Mouse (Mus musculus) MEL (cell line): Measurements from ENCODE around the gene Abhd2. TPM values are rescaled to one million over a fixed set of nuclear protein-coding genes. Genes with fewer than 3 reads are reported as not detected.

ENCODE experiments used
- DNase-seq: peaks from one replicate; pipeline ENCODE4 v3.0.0; 2011; ENCODE audit warnings: low read depth, low spot score
- H3K27ac ChIP-seq: 2 replicates; pipeline ENCODE4 v1.5.1; 2012; ENCODE audit warnings: low read depth, mild to moderate bottlenecking, control low read depth, low read length, moderate library complexity; ENCODE audit not compliant: control insufficient read depth
- H3K27me3 ChIP-seq, 2 experiments: fragments of 150-350 bp in 1 of 2; sonication (generic) in 1 of 2; 2 replicates each; pipeline ENCODE4 v1.6.1; 2012; ENCODE audit warnings: low read length in 2 of 2, mild to moderate bottlenecking in 2 of 2, improper control_type of control experiment in 1 of 2, moderate library complexity in 1 of 2; ENCODE audit not compliant: insufficient read depth in 2 of 2, control insufficient read depth in 1 of 2
- H3K36me3 ChIP-seq, 2 experiments: 2 replicates each; pipeline ENCODE4 v1.6.1; 2012 to 2014; ENCODE audit warnings: low read length in 2 of 2, improper control_type of control experiment in 1 of 2, inconsistent platforms in 1 of 2, mild to moderate bottlenecking in 1 of 2; ENCODE audit not compliant: insufficient read depth in 2 of 2, control insufficient read depth in 1 of 2
- H3K4me1 ChIP-seq, 2 experiments: fragments of 150-350 bp in 1 of 2; sonication (generic) in 1 of 2; 2 replicates each; pipeline ENCODE4 v1.6.1; 2012; ENCODE audit warnings: low read length in 2 of 2, improper control_type of control experiment in 1 of 2, mild to moderate bottlenecking in 1 of 2; ENCODE audit not compliant: insufficient read depth in 2 of 2, control insufficient read depth in 1 of 2
- H3K4me3 ChIP-seq, 2 experiments: fragments of 150-350 bp in 1 of 2; sonication (generic) in 1 of 2; 2 replicates each; pipeline ENCODE4 v1.5.1; 2012; ENCODE audit warnings: low read depth in 2 of 2, low read length in 2 of 2, mild to moderate bottlenecking in 2 of 2, moderate library complexity in 2 of 2, control low read depth in 1 of 2, improper control_type of control experiment in 1 of 2; ENCODE audit not compliant: control insufficient read depth in 1 of 2, insufficient read depth in 1 of 2
- H3K79me2 ChIP-seq: 2 replicates; pipeline ENCODE4 v1.6.1; 2012; ENCODE audit warnings: mild to moderate bottlenecking, low read length, moderate library complexity; ENCODE audit not compliant: control insufficient read depth, poor library complexity, insufficient read depth
- H3K9ac ChIP-seq: 2 replicates; pipeline ENCODE4 v1.6.1; 2012; ENCODE audit warnings: low read depth, mild to moderate bottlenecking, control low read depth, low read length, moderate library complexity; ENCODE audit not compliant: control insufficient read depth, poor library complexity, severe bottlenecking
- H3K9me3 ChIP-seq: fragments of 150-350 bp; sonication (generic); replicated peaks from 2 replicates; pipeline ENCODE4 v1.6.1; 2012; ENCODE audit warnings: mild to moderate bottlenecking, low read length, improper control_type of control experiment, moderate library complexity; ENCODE audit not compliant: insufficient read depth
- BHLHE40 ChIP-seq: IDR thresholded peaks from 2 replicates; pipeline ENCODE4 v1.6.1; 2012; ENCODE audit warnings: low read depth, mild to moderate bottlenecking, inconsistent platforms, low read length, improper control_type of control experiment, borderline replicate concordance
- CHD2 ChIP-seq: IDR thresholded peaks from 2 replicates; pipeline ENCODE4 v1.6.1; 2011; ENCODE audit warnings: low read length, improper control_type of control experiment
- CTCF ChIP-seq, 3 experiments: IDR thresholded peaks in 2 of 3; conservative IDR thresholded peaks in 1 of 3; 2 replicates each; pipeline ENCODE4 v1.5.1; 2011 to 2012; ENCODE audit warnings: low read length in 3 of 3, low read depth in 2 of 3, mild to moderate bottlenecking in 2 of 3, improper control_type of control experiment in 1 of 3, inconsistent platforms in 1 of 3, mixed read lengths in 1 of 3, moderate library complexity in 1 of 3; ENCODE audit not compliant: control insufficient read depth in 1 of 3, insufficient read depth in 1 of 3, poor library complexity in 1 of 3, severe bottlenecking in 1 of 3
- ELF1 ChIP-seq: IDR thresholded peaks from 2 replicates; pipeline ENCODE4 v1.6.1; 2014; ENCODE audit warnings: low read depth, mild to moderate bottlenecking, inconsistent platforms, low read length, improper control_type of control experiment, moderate library complexity
- GATA1 ChIP-seq: IDR thresholded peaks from 2 replicates; pipeline ENCODE4 v1.6.1; 2011; ENCODE audit warnings: low read depth, low read length, improper control_type of control experiment
- HCFC1 ChIP-seq: IDR thresholded peaks from 2 replicates; pipeline ENCODE4 v1.6.1; 2012; ENCODE audit warnings: low read depth, mild to moderate bottlenecking, inconsistent platforms, low read length, improper control_type of control experiment, moderate library complexity
- JUND ChIP-seq: IDR thresholded peaks from 2 replicates; pipeline ENCODE4 v1.6.1; 2011; ENCODE audit warnings: low read depth, mild to moderate bottlenecking, improper control_type of control experiment, low read length
- MAX ChIP-seq: IDR thresholded peaks from 2 replicates; pipeline ENCODE4 v1.6.1; 2011; ENCODE audit warnings: low read length, improper control_type of control experiment
- MAZ ChIP-seq: IDR thresholded peaks from 2 replicates; pipeline ENCODE4 v1.6.1; 2012; ENCODE audit warnings: low read depth, mild to moderate bottlenecking, inconsistent platforms, low read length, improper control_type of control experiment
- MXI1 ChIP-seq: IDR thresholded peaks from 2 replicates; pipeline ENCODE4 v1.6.1; 2011; ENCODE audit warnings: mild to moderate bottlenecking, low read depth, low read length, improper control_type of control experiment
- MYC ChIP-seq: IDR thresholded peaks from 2 replicates; pipeline ENCODE4 v1.6.1; 2011; ENCODE audit warnings: low read depth, mild to moderate bottlenecking, low read length, improper control_type of control experiment, moderate library complexity
- NRF1 ChIP-seq: IDR thresholded peaks from 2 replicates; pipeline ENCODE4 v1.6.1; 2014; ENCODE audit warnings: low read depth, mild to moderate bottlenecking, inconsistent platforms, low read length, improper control_type of control experiment, moderate library complexity; ENCODE audit not compliant: poor library complexity, insufficient read depth, severe bottlenecking
- POLR2AphosphoS2 ChIP-seq: IDR thresholded peaks from 2 replicates; pipeline ENCODE4 v1.6.1; 2011; ENCODE audit warnings: low read length, improper control_type of control experiment
- POLR2AphosphoS5 ChIP-seq: IDR thresholded peaks from 2 replicates; pipeline ENCODE4 v1.6.1; 2012; ENCODE audit warnings: low read depth, borderline replicate concordance, mild to moderate bottlenecking, inconsistent platforms, low read length, moderate library complexity, mixed read lengths
- TAL1 ChIP-seq: IDR thresholded peaks from 2 replicates; pipeline ENCODE4 v1.6.1; 2012; ENCODE audit warnings: mild to moderate bottlenecking, inconsistent platforms, low read length, moderate library complexity, mixed read lengths
- TBP ChIP-seq: IDR thresholded peaks from 2 replicates; pipeline ENCODE4 v1.8.0; 2011; ENCODE audit warnings: low read depth, low read length, improper control_type of control experiment
- TCF12 ChIP-seq: IDR thresholded peaks from 2 replicates; pipeline ENCODE4 v1.6.1; 2014; ENCODE audit warnings: low read depth, mild to moderate bottlenecking, inconsistent platforms, low read length, improper control_type of control experiment, moderate library complexity
- UBTF ChIP-seq: IDR thresholded peaks from 2 replicates; pipeline ENCODE4 v1.6.1; 2012; ENCODE audit warnings: low read depth, mild to moderate bottlenecking, inconsistent platforms, low read length, improper control_type of control experiment, moderate library complexity, borderline replicate concordance; ENCODE audit not compliant: insufficient read depth
- ZKSCAN1 ChIP-seq: IDR thresholded peaks from 2 replicates; pipeline ENCODE4 v1.6.1; 2012; ENCODE audit warnings: low read depth, mild to moderate bottlenecking, inconsistent platforms, low read length, improper control_type of control experiment, moderate library complexity
- polyA plus RNA-seq, 2 experiments: library from polyadenylated mRNA; stranded (reverse) in 1 of 2; unstranded in 1 of 2; fragments of >175 nt in 1 of 2; fragments of >200 nt in 1 of 2; gene quantifications; 2 replicates each; pipeline versions ENCODE4 v1.2.1 to v1.2.4; 2012; ENCODE audit warnings: low replicate concordance in 2 of 2, low read depth in 1 of 2; ENCODE audit not compliant: insufficient read length in 2 of 2, insufficient read depth in 1 of 2, missing spikeins in 1 of 2
- total RNA-seq: library from RNA; depleted of rRNA; stranded (reverse); fragments of 300-350 nt; gene quantifications from 2 replicates; pipeline ENCODE4 v1.2.3, GENCODE M21; 2012

Abhd2 gene
- total and polyA plus RNA-seq, 3 experiments = 13.6 to 32.0 TPM; not detected in 1

DNA sequence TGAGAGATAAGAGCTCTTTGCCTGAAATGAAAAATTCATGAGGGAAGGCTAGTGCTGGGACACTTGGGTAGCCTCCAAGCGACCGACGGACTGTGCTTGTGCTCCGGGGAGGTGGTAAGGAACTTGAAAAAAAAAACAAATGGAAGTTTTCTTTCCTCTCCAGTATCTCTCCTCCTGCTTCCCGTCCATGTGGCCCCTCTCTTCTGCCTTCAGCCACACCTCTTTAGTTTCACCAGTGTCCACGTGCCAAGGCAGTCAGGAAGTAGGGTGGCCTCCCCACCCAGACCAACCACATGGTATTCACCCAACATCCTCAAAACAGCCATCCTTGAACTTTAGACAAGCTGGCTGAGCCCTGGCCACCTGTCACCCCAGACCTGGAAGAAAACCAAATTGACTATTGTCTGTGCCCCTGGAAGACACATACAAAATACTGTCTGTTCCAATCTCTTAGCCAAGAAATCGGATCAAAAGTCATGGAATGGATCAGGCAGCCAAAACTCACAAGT is 25.1 kb upstream of the Abhd2 start:
- Histone ChIP-seq H3K4me1 (no peaks in the 10 kb centered on the region), H3K9ac (no peak overlapping the region), H3K27me3 (peaks cover 0 to 4% of the 10 kb centered on the region in 2 experiments; a peak in 3 of 4 replicates)
- no peak for DNase-seq
- TF ChIP-seq GATA1 (no peak), BHLHE40 (no peak), NRF1 (no peak), MAX (no peak), CTCF (IDR thresholded peaks at IDR 0.05 in 2 of 3, conservative IDR thresholded peaks at IDR 0.05 in 1 of 3; ENCODE audit: control insufficient read depth in 1 of 3, insufficient read depth in 1 of 3, low read depth in 2 of 3, low read length in 3 of 3, poor library complexity in 1 of 3, severe bottlenecking in 1 of 3) (no peak), MAZ (no peak), TAL1 (no peak), ZKSCAN1 (no peak), ELF1 (no peak), POLR2AphosphoS2 (no peak), UBTF (no peak)
- TF ChIP-seq, all 39 proteins: peak for 0
- Histone ChIP-seq H3K36me3 (peaks cover 0 to 2% of the 10 kb centered on the region in 2 experiments; a peak in 1 of 4 replicates), H3K4me3 (no peak overlapping the region), H3K9me3 (no peaks in the 10 kb centered on the region), H3K27ac (no peak overlapping the region), H3K79me2 (no peaks in the 10 kb centered on the region)

DNA sequence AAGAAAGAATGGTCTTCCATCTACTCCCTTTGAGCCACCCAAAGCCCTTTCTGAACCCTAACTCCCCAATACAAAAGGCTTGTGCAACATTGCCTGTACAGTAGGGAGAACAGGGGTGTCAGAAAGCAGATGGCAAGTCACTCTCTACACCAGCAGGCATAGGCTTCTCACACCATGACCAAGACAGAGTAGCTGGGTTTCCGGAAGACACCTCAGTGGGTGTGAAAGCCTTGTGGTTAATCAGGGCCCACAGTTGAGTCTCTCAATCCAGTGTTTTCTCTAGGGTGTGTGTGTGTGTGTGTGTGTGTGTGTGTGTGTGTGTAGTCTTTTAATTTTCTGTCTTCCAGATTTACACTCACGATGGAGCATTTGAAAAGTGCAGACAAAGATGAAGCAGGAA is 23.4 kb upstream of the Abhd2 start:
- Histone ChIP-seq H3K9me3 (no peaks in the 10 kb centered on the region), H3K4me1 (no peaks in the 10 kb centered on the region; a peak in 1 of 4 replicates), H3K27me3 (peaks cover 0 to 4% of the 10 kb centered on the region in 2 experiments; a peak in 3 of 4 replicates), H3K36me3 (peaks cover 0 to 2% of the 10 kb centered on the region in 2 experiments; a peak in 1 of 4 replicates), H3K79me2 (no peaks in the 10 kb centered on the region), H3K4me3 (no peak overlapping the region), H3K27ac (no peak overlapping the region)
- no peak for DNase-seq
- no peak for TF ChIP-seq TBP
- TF ChIP-seq POLR2AphosphoS5 = no peak
- TF ChIP-seq HCFC1 = no peak
- no peak for TF ChIP-seq TCF12
- TF ChIP-seq BHLHE40 = no peak
- no peak for TF ChIP-seq JUND
- TF ChIP-seq ELF1 = no peak
- TF ChIP-seq MXI1 = no peak
- TF ChIP-seq CHD2 = no peak
- no peak for TF ChIP-seq MYC
- TF ChIP-seq, all 39 proteins: peak for 0
- no peak overlapping the region for H3K9ac ChIP-seq
